Mouse (Mus musculus): ENCODE measurements around the gene Get4.

GRCm38 (mm10) chr5:139229716-139230115, 22.4 kb upstream of the Get4 start:
- TF ChIP-seq CTCF (IDR thresholded peaks at IDR 0.05; ENCODE audit: borderline replicate concordance, insufficient read depth, low read length) = no peak
- no peak for TF ChIP-seq POLR2A (IDR thresholded peaks at IDR 0.05; ENCODE audit: low read depth, low read length)

Data from embryonic fibroblast, embryonic 13.5 days (primary cell).